Mouse (Mus musculus): ENCODE results near the gene Pcbd1.

Gene Pcbd1

GRCm38 (mm10) chr10:61089170-61090142 lies at the start of gene Pcbd1:
Gene Pcbd1 (plus strand): TSS chr10:61089331.
- in situ Hi-C loops (cut with MboI; ENCODE audit: low pct_unique_long_range_greater_than_20kb in 1 of 2, low sequenced_read_pairs in 2 of 2, unreplicated experiment in 1 of 2), result no loop called here

GRCm38 (mm10) chr10:61039657-61040056 lies 49.5 kb upstream of the Pcbd1 start:
- in situ Hi-C loops (cut with MboI; ENCODE audit: low pct_unique_long_range_greater_than_20kb in 1 of 2, low sequenced_read_pairs in 2 of 2, unreplicated experiment in 1 of 2), result no loop called here

GRCm38 (mm10) chr10:61045081-61045480 lies 44.0 kb upstream of the Pcbd1 start:
- in situ Hi-C loops (cut with MboI; ENCODE audit: low pct_unique_long_range_greater_than_20kb in 1 of 2, low sequenced_read_pairs in 2 of 2, unreplicated experiment in 1 of 2), result no loop called here

GRCm38 (mm10) chr10:61051993-61052613 lies 37.0 kb upstream of the Pcbd1 start:
- in situ Hi-C loops (cut with MboI; ENCODE audit: low pct_unique_long_range_greater_than_20kb in 1 of 2, low sequenced_read_pairs in 2 of 2, unreplicated experiment in 1 of 2), result no loop called here

GRCm38 (mm10) chr10:61056661-61057060 lies 32.5 kb upstream of the Pcbd1 start:
- in situ Hi-C loops (cut with MboI; ENCODE audit: low pct_unique_long_range_greater_than_20kb in 1 of 2, low sequenced_read_pairs in 2 of 2, unreplicated experiment in 1 of 2), result no loop called here

GRCm38 (mm10) chr10:61059101-61059500 lies 30.0 kb upstream of the Pcbd1 start:
- in situ Hi-C loops (cut with MboI; ENCODE audit: low pct_unique_long_range_greater_than_20kb in 1 of 2, low sequenced_read_pairs in 2 of 2, unreplicated experiment in 1 of 2), result no loop called here

GRCm38 (mm10) chr10:61059543-61060110 lies 29.5 kb upstream of the Pcbd1 start:
- in situ Hi-C loops (cut with MboI; ENCODE audit: low pct_unique_long_range_greater_than_20kb in 1 of 2, low sequenced_read_pairs in 2 of 2, unreplicated experiment in 1 of 2), result loop anchor here (5.0 kb wide), 1 partner anchor 277 kb away; no protein-coding TSS in a partner anchor

- in situ Hi-C loops (cut with MboI; ENCODE audit: low pct_unique_long_range_greater_than_20kb in 1 of 2, low sequenced_read_pairs in 2 of 2, unreplicated experiment in 1 of 2), result loop anchor here (5.0 kb wide), 1 partner anchor 281 kb away; no protein-coding TSS in a partner anchor
Measured at GRCm38 (mm10) chr10:61063271-61063864, 25.8 kb upstream of the Pcbd1 start.

- in situ Hi-C loops (cut with MboI; ENCODE audit: low pct_unique_long_range_greater_than_20kb in 1 of 2, low sequenced_read_pairs in 2 of 2, unreplicated experiment in 1 of 2), result loop anchor here (5.0 kb wide), 1 partner anchor 282 kb away; no protein-coding TSS in a partner anchor
Measured at GRCm38 (mm10) chr10:61064635-61065034, 24.5 kb upstream of the Pcbd1 start.

- in situ Hi-C loops (cut with MboI; ENCODE audit: low pct_unique_long_range_greater_than_20kb in 1 of 2, low sequenced_read_pairs in 2 of 2, unreplicated experiment in 1 of 2), result no loop called here
Measured at GRCm38 (mm10) chr10:61065287-61066005, 23.7 kb upstream of the Pcbd1 start.

- in situ Hi-C loops (cut with MboI; ENCODE audit: low pct_unique_long_range_greater_than_20kb in 1 of 2, low sequenced_read_pairs in 2 of 2, unreplicated experiment in 1 of 2), result no loop called here
Measured at GRCm38 (mm10) chr10:61068436-61069192, 20.5 kb upstream of the Pcbd1 start.

- in situ Hi-C loops (cut with MboI; ENCODE audit: low pct_unique_long_range_greater_than_20kb in 1 of 2, low sequenced_read_pairs in 2 of 2, unreplicated experiment in 1 of 2), result no loop called here
Measured at GRCm38 (mm10) chr10:61069248-61069647, 19.9 kb upstream of the Pcbd1 start.

GRCm38 (mm10) chr10:61072324-61072723 lies 16.8 kb upstream of the Pcbd1 start:
- in situ Hi-C loops (cut with MboI; ENCODE audit: low pct_unique_long_range_greater_than_20kb in 1 of 2, low sequenced_read_pairs in 2 of 2, unreplicated experiment in 1 of 2), result loop anchor here in 1 of 2 experiments (10.0 kb wide), 1 partner anchor 238 kb away; the partner anchor contains the start of gene Unc5b

- in situ Hi-C loops (cut with MboI; ENCODE audit: low pct_unique_long_range_greater_than_20kb in 1 of 2, low sequenced_read_pairs in 2 of 2, unreplicated experiment in 1 of 2), result loop anchor here in 1 of 2 experiments (10.0 kb wide), 1 partner anchor 240 kb away; the partner anchor contains the start of gene Unc5b
Measured at GRCm38 (mm10) chr10:61074643-61075042, 14.5 kb upstream of the Pcbd1 start.

- in situ Hi-C loops (cut with MboI; ENCODE audit: low pct_unique_long_range_greater_than_20kb in 1 of 2, low sequenced_read_pairs in 2 of 2, unreplicated experiment in 1 of 2), result loop anchor here in 1 of 2 experiments (10.0 kb wide), 1 partner anchor 241 kb away; the partner anchor contains the start of gene Unc5b
Measured at GRCm38 (mm10) chr10:61075607-61076006, 13.5 kb upstream of the Pcbd1 start.

- in situ Hi-C loops (cut with MboI; ENCODE audit: low pct_unique_long_range_greater_than_20kb in 1 of 2, low sequenced_read_pairs in 2 of 2, unreplicated experiment in 1 of 2), result no loop called here
Measured at GRCm38 (mm10) chr10:61080227-61080930, 8.8 kb upstream of the Pcbd1 start.

- in situ Hi-C loops (cut with MboI; ENCODE audit: low pct_unique_long_range_greater_than_20kb in 1 of 2, low sequenced_read_pairs in 2 of 2, unreplicated experiment in 1 of 2), result no loop called here
Measured at GRCm38 (mm10) chr10:61080931-61081255, 8.2 kb upstream of the Pcbd1 start.
